Comparison of ENCODE assay signal across 9 mouse cellular contexts in the genomic region with DNA sequence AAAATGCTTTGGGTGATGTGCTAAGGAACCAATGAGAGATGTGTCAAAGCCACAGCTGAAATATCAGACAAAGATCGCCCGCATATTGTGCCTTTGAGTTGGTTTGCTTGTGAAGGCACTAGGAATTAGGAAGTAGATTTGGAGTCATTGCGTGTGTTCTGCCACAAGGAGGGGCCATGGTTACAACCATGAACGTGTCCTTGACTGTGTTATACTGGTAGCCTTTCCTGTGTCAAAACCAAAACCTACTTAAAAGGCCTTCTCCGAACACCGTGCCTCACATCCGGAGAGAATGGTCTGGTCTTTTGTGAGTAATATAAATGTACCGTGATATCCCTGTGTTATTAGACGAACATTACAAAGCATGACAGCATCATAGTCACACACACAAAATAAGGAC.
DNase-seq lines count a peak whose midpoint lies in the region; ATAC-seq lines count a peak whose summit lies in the region.
"Had no signal": no experiment of that assay in that cellular context is flagged by ENCODE, and none has a peak within 500 bp of the region (broad histone marks: within the 10 kb centered on the region; RNA-seq: fewer than 3 reads in every experiment).

No protein-coding gene starts in this region.

- no peak overlapping the region for H3K4me2 ChIP-seq in neural tube, embryonic 11.5 days (ENCODE audit: low read depth)
- H3K4me2 ChIP-seq: liver, embryonic 13.5 days had no signal

- peak; percentile 62 for DNase-seq in neural tube, embryonic 11.5 days (ENCODE audit: low spot score)
- no peak for DNase-seq in neural tube, embryonic 10.5 days (ENCODE audit: extremely low spot score, low spot score)
- DNase-seq in cerebellum, adult 9-10 months: peak; percentile 23
- peak; percentile 37 to 70 for DNase-seq in layer of hippocampus, adult 18-20 months (ENCODE audit: low spot score in 2 of 2)
- peak; percentile 10 for DNase-seq in lung, postnatal 36 days
- DNase-seq in spleen, postnatal 36 days (ENCODE audit: low spot score in 2 of 2): no peak
- DNase-seq in ovary, adult 18-20 months (ENCODE audit: low spot score): no peak
- DNase-seq: liver, embryonic 13.5 days had no signal

- no peak overlapping the region for H3K27ac ChIP-seq in neural tube, embryonic 11.5 days (ENCODE audit: low read depth, low read length)
- H3K27ac ChIP-seq: liver, embryonic 13.5 days had no signal

- H3K4me3 ChIP-seq in neural tube, embryonic 11.5 days (ENCODE audit: low read depth, low read length): no peak overlapping the region
- H3K4me3 ChIP-seq: liver, embryonic 13.5 days had no signal

- H3K9me3 ChIP-seq in neural tube, embryonic 11.5 days (ENCODE audit: control insufficient read depth, low read length): no peaks in the 10 kb centered on the region
- H3K9me3 ChIP-seq: liver, embryonic 13.5 days had no signal

- H3K4me1 ChIP-seq in neural tube, embryonic 11.5 days (ENCODE audit: control insufficient read depth, insufficient read depth, low read length): 0 out of 2 replicates have a peak, but pooled peaks cover 3% of the 10 kb centered on the region
- H3K4me1 ChIP-seq: liver, embryonic 13.5 days had no signal

- 57% methylated on average over 9 of the region's 9 CpGs for WGBS in neural tube, embryonic 11.5 days

- no peak overlapping the region for H3K9ac ChIP-seq in neural tube, embryonic 11.5 days (ENCODE audit: low read length)
- H3K9ac ChIP-seq: liver, embryonic 13.5 days had no signal

- no peak; the same call in 1 of the 2 replicates for ATAC-seq in neural tube, embryonic 11.5 days (ENCODE audit: insufficient read depth, low FRiP score, low TSS enrichment)
- ATAC-seq in frontal cortex, adult (ENCODE audit: low TSS enrichment): peak; percentile 95

- no peaks in the 10 kb centered on the region for H3K27me3 ChIP-seq in neural tube, embryonic 11.5 days (ENCODE audit: control insufficient read depth, insufficient read depth, low read length)
- H3K27me3 ChIP-seq: liver, embryonic 13.5 days had no signal

- H3K36me3 ChIP-seq in neural tube, embryonic 11.5 days (ENCODE audit: control insufficient read depth, insufficient read depth, low read length): no peaks in the 10 kb centered on the region
- H3K36me3 ChIP-seq: liver, embryonic 13.5 days had no signal

Comparison
In these comparisons a context has a peak if more than half of its experiments do, and no peak if none do; other contexts are left out.
1. DNase-seq: peak in neural tube, embryonic 11.5 days (single experiment), cerebellum, adult 9-10 months (single experiment), layer of hippocampus, adult 18-20 months (2 of 2) and lung, postnatal 36 days (single experiment); none in neural tube, embryonic 10.5 days (single experiment), spleen, postnatal 36 days (0 of 2) and ovary, adult 18-20 months (single experiment).